Mouse (Mus musculus) heart, adult 2 months (tissue): ENCODE results near the gene Tnpo1. TPM values are rescaled to one million over a fixed set of nuclear protein-coding genes. Genes with fewer than 3 reads are reported as not detected.
"Not testable (repeated sequence)": the region's sequence is repeated elsewhere in the genome, so short reads cannot be mapped to it uniquely, and the experiment has no call there.

Source experiments
- DNase-seq, 2 experiments: peaks; one replicate each; pipeline ENCODE4 v3.0.0; 2021
- H3K27ac ChIP-seq: fragments of 200-600 bp; 2 replicates; pipeline ENCODE4 v1.8.1; 2022
- H3K27me3 ChIP-seq: fragments of 200-500 bp; 2 replicates; pipeline ENCODE4 v1.6.1; 2012; ENCODE audit warnings: mild to moderate bottlenecking, low read length, inconsistent platforms, mixed read lengths; ENCODE audit not compliant: control insufficient read depth, insufficient read depth
- H3K36me3 ChIP-seq: fragments of 200-500 bp; 2 replicates; pipeline ENCODE4 v1.6.1; 2012; ENCODE audit warnings: low read length, inconsistent platforms; ENCODE audit not compliant: control insufficient read depth, insufficient read depth
- H3K4me1 ChIP-seq: fragments of 200-500 bp; 2 replicates; pipeline ENCODE4 v1.6.1; 2011; ENCODE audit warnings: low read length; ENCODE audit not compliant: control insufficient read depth, insufficient read depth
- H3K4me3 ChIP-seq: fragments of 200-600 bp; 2 replicates; pipeline ENCODE4 v1.8.1; 2022
- H3K79me2 ChIP-seq: fragments of 200-500 bp; replicated peaks from 2 replicates; pipeline ENCODE4 v1.6.1; 2012; ENCODE audit warnings: mild to moderate bottlenecking, inconsistent platforms, low read length, moderate library complexity, mixed read lengths; ENCODE audit not compliant: control insufficient read depth, insufficient read depth
- H3K9ac ChIP-seq: fragments of 200-500 bp; 2 replicates; pipeline ENCODE4 v1.6.1; 2012; ENCODE audit warnings: low read depth, mild to moderate bottlenecking, control low read depth, inconsistent platforms, low read length, mixed read lengths
- CTCF ChIP-seq: fragments of 200-600 bp; IDR thresholded peaks from 2 replicates; pipeline ENCODE4 v1.8.1; 2022; ENCODE audit warnings: antibody characterized with exemption, mild to moderate bottlenecking, moderate library complexity
- EP300 ChIP-seq: fragments of 200-500 bp; IDR thresholded peaks from 2 replicates; pipeline ENCODE4 v1.6.1; 2011; ENCODE audit warnings: low read depth, low read length, control low read depth; ENCODE audit not compliant: insufficient read depth
- POLR2A ChIP-seq: fragments of 200-500 bp; IDR thresholded peaks from 2 replicates; pipeline ENCODE4 v1.6.1; 2011; ENCODE audit warnings: mild to moderate bottlenecking, low read depth, low read length, control low read depth; ENCODE audit not compliant: insufficient read depth
- WGBS: fragments of 180-500 bp; shearing (Covaris S2); methylation state at CpG from one replicate; pipeline ENCODE4 v1.1.7; 2018; 5-methylcytosine and 5-hydroxymethylcytosine counted together
- intact Hi-C: fragments of 180-260 bp; cut with DNase I; formaldehyde crosslinking; loops from one replicate; pipeline ENCODE4 v1.15.1; 2025
- polyA plus RNA-seq: library from polyadenylated mRNA; depleted of rRNA; stranded (reverse); fragments of >200 nt; gene quantifications from 2 replicates; pipeline ENCODE4 v1.2.3, GENCODE M21; 2012
- total RNA-seq, 2 experiments: library from RNA; stranded (reverse); gene quantifications; 2 replicates each; pipeline ENCODE4 v1.2.3; 2021

The Tnpo1 gene
- total and polyA plus RNA-seq, 3 experiments, result 16.1 to 60.4 (median 58.9) TPM

GRCm38 (mm10) chr13:98819094-98819493 is 107.1 kb downstream of the Tnpo1 start:
- peaks cover 4% of the 10 kb centered on the region; the same call in 1 of the 2 replicates for H3K36me3 ChIP-seq
- no peaks in the 10 kb centered on the region; the same call in 1 of the 2 replicates for H3K79me2 ChIP-seq
- no peak overlapping the region for H3K27ac ChIP-seq
- no peak for TF ChIP-seq CTCF
- TF ChIP-seq POLR2A, result no peak
- TF ChIP-seq EP300, result no peak
- no peak for DNase-seq
- H3K4me3 ChIP-seq, result no peak overlapping the region
- no peaks in the 10 kb centered on the region for H3K27me3 ChIP-seq
- 55% methylated on average over 2 of the region's 2 CpGs for WGBS
- intact Hi-C loops, result no loop called here
- H3K9ac ChIP-seq, result no peak overlapping the region
- no peaks in the 10 kb centered on the region for H3K4me1 ChIP-seq

- peaks cover 2% of the 10 kb centered on the region for H3K4me1 ChIP-seq
- H3K9ac ChIP-seq, result no peak overlapping the region
- 92% methylated on average over 4 of the region's 4 CpGs for WGBS
- H3K79me2 ChIP-seq, result peaks cover 2% of the 10 kb centered on the region
- TF ChIP-seq POLR2A, result no peak
- no peak for TF ChIP-seq CTCF
- no peak for TF ChIP-seq EP300
- H3K27me3 ChIP-seq, result no peaks in the 10 kb centered on the region
- peaks cover 4% of the 10 kb centered on the region; the same call in 1 of the 2 replicates for H3K36me3 ChIP-seq
- H3K27ac ChIP-seq, result no peak overlapping the region
- DNase-seq, result no peak
- H3K4me3 ChIP-seq, result no peak overlapping the region
- intact Hi-C loops, result no loop called here
Observed at GRCm38 (mm10) chr13:98818205-98818604, 108.0 kb downstream of the Tnpo1 start.

GRCm38 (mm10) chr13:98817766-98818165 is 108.4 kb downstream of the Tnpo1 start:
- H3K36me3 ChIP-seq, result peaks cover 4% of the 10 kb centered on the region; the same call in 1 of the 2 replicates
- no peak for DNase-seq
- TF ChIP-seq POLR2A, result no peak
- no peak for TF ChIP-seq CTCF
- no peak for TF ChIP-seq EP300
- peaks cover 2% of the 10 kb centered on the region for H3K79me2 ChIP-seq
- peaks cover 2% of the 10 kb centered on the region for H3K4me1 ChIP-seq
- intact Hi-C loops, result no loop called here
- no peak overlapping the region for H3K4me3 ChIP-seq
- WGBS, result 63% methylated on average over 4 of the region's 4 CpGs
- H3K9ac ChIP-seq, result no peak overlapping the region
- H3K27me3 ChIP-seq, result no peaks in the 10 kb centered on the region
- H3K27ac ChIP-seq, result no peak overlapping the region

GRCm38 (mm10) chr13:98816981-98817660 is 109.1 kb downstream of the Tnpo1 start:
- H3K27ac ChIP-seq, H3K36me3 ChIP-seq, H3K79me2 ChIP-seq, H3K4me3 ChIP-seq, H3K9ac ChIP-seq, DNase-seq, H3K4me1 ChIP-seq, intact Hi-C loops, H3K27me3 ChIP-seq: not testable (repeated sequence)
- WGBS, result 76% methylated on average over 4 of the region's 4 CpGs

GRCm38 (mm10) chr13:98816571-98816970 is 109.6 kb downstream of the Tnpo1 start:
- Histone ChIP-seq H3K9ac (no peak overlapping the region), H3K27ac (peak overlapping the region; percentile 97; the same call in 1 of the 2 replicates), H3K79me2 (peaks cover 2% of the 10 kb centered on the region), H3K4me1 (peaks cover 5% of the 10 kb centered on the region), H3K36me3 (peaks cover 6% of the 10 kb centered on the region), H3K27me3 (no peaks in the 10 kb centered on the region), H3K4me3 (no peak overlapping the region)
- TF ChIP-seq CTCF (no peak), EP300 (no peak)
- DNase-seq, result no peak
- intact Hi-C loops, result no loop called here
- WGBS, result 92% methylated on average over 9 of the region's 9 CpGs

- under 1% methylated on average over 44 of the region's 61 CpGs for WGBS
- TF ChIP-seq EP300, result peak; percentile 82
- peak; percentile 77 for TF ChIP-seq POLR2A
- peak; percentile 96 for TF ChIP-seq CTCF
Observed at GRCm38 (mm10) chr13:98815147-98815785, 110.9 kb downstream of the Tnpo1 start, which contains the start of gene Fcho2. Gene Fcho2 (minus strand): TSS chr13:98815449.

More at GRCm38 (mm10) chr13:98815147-98815785, 110.9 kb downstream of the Tnpo1 start, which contains the start of gene Fcho2:
- no peaks in the 10 kb centered on the region for H3K27me3 ChIP-seq
- intact Hi-C loops, result loop anchor here (2.0 kb wide), 1 partner anchor 112 kb away; the partner anchor contains the start of gene Tnpo1
- H3K36me3 ChIP-seq, result peaks cover 11% of the 10 kb centered on the region
- peak within 1 kb of the TSS; percentile 94 for H3K9ac ChIP-seq
- H3K27ac ChIP-seq, result peak within 1 kb of the TSS; percentile 97
- DNase-seq, result peak; percentile 99 to 100
- H3K4me1 ChIP-seq, result peaks cover 8% of the 10 kb centered on the region
- H3K79me2 ChIP-seq, result peaks cover 3% of the 10 kb centered on the region
- peak within 1 kb of the TSS; percentile 93 for H3K4me3 ChIP-seq
